Mouse (Mus musculus): ENCODE results near the gene Dpp9. TPM values are rescaled to one million over a fixed set of nuclear protein-coding genes. Genes with fewer than 3 reads are reported as not detected.
A peak's percentile ranks its signal among the peaks of the same experiment; 100 is the strongest.

The Dpp9 gene
- 54.7 and 56.3 TPM in 2 replicates for polyA plus RNA-seq (2012; rRNA removed)

DNA sequence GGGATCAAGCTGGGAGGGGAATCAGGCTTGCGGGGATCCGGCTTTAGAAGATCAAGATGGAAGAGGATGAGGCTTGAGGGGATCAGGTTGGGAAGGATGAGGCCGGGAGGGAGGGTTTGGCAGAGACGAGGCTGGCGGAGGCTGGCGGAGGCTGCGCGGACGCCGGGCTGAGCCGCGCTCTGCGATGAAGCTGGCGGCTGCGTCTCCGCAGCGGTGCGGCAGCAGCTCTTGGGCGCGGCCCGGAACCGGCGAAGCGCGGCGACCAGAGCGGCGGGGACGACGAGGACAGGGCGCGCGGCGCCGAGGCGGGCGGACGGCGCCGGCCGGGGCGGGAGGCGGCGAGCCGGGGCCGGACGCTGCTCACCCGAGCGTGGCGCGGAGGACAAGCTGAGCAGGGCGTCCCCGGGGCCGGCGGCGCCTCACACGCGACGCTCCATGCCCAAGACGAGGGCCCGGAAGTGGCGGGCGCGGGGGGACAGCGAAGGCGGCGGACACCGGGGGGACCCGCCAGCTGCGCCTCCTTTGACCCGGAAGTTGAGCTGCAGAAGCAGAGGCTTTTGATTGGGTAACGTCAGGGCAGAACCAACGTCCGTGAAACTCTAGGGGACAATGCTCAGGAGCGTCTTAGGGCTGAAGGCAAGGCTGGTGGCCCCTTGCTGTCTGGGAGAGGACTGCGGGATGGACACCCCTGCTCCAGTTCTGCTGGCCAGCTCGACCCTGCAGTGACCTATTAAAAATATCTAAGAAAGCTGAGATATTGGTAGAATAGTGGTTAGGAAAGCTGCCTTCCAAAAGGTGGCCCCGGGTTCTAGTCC is at the start of gene Dpp9:
Gene Dpp9, minus strand, starts transcription at position 529 of the 815 bp plus-strand sequence.
- Histone ChIP-seq H3K27me3 (ENCODE audit: control insufficient read depth, insufficient read depth, low read length) (no peaks in the 10 kb centered on the region), H3K27ac (ENCODE audit: insufficient read depth, low read length) (peak within 1 kb of the TSS; percentile 74), H3K4me3 (replicated peaks; ENCODE audit: insufficient read depth, low read depth, low read length) (peak within 1 kb of the TSS; percentile 61), H3K4me1 (ENCODE audit: control insufficient read depth, insufficient read depth, low read length) (peaks cover 14% of the 10 kb centered on the region)
- DNase-seq, result peak; percentile 92 to 96
- WGBS, result under 1% methylated on average over 73 of the region's 78 CpGs
- TF ChIP-seq CTCF (IDR thresholded peaks at IDR 0.05; ENCODE audit: borderline replicate concordance, insufficient read depth, low read depth, low read length), result no peak; the same call in 1 of the 2 replicates
- TF ChIP-seq POLR2A (IDR thresholded peaks at IDR 0.05; ENCODE audit: borderline replicate concordance, insufficient read depth, low read length), result peak; percentile 86; the same call in 1 of the 2 replicates

DNA sequence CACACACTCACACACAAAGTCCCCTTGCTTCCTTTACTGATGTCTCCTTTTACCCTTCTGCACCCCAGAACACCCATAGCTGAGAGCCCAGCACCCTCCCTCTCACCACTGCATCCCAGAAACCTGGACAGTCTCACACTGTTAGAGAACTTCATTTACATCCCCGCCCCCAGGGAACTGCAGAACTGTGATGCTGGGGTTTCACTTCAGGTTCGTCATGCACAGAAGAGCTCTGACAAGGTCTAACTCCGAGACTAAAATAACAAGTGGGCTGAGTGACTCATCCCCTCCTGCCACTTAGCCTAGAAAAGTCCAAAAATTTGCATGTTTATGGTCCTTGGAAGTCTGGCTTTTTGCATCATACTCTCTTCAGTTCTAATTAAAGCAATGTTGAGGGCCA is 47.6 kb upstream of the Dpp9 start:
- Histone ChIP-seq H3K4me3 (replicated peaks; ENCODE audit: insufficient read depth, low read depth, low read length) (no peak overlapping the region), H3K4me1 (ENCODE audit: control insufficient read depth, insufficient read depth, low read length) (peaks cover 16% of the 10 kb centered on the region), H3K27me3 (ENCODE audit: control insufficient read depth, insufficient read depth, low read length) (no peaks in the 10 kb centered on the region), H3K27ac (ENCODE audit: insufficient read depth, low read length) (no peak overlapping the region)
- TF ChIP-seq POLR2A (IDR thresholded peaks at IDR 0.05; ENCODE audit: borderline replicate concordance, insufficient read depth, low read length) (no peak), CTCF (IDR thresholded peaks at IDR 0.05; ENCODE audit: borderline replicate concordance, insufficient read depth, low read depth, low read length) (no peak)
- WGBS, result 45% methylated on average over 3 of the region's 3 CpGs
- no peak for DNase-seq

GRCm38 (mm10) chr17:56265869-56266268 is 47.2 kb upstream of the Dpp9 start:
- peaks cover 19% of the 10 kb centered on the region for H3K4me1 ChIP-seq (ENCODE audit: control insufficient read depth, insufficient read depth, low read length)
- no peaks in the 10 kb centered on the region for H3K27me3 ChIP-seq (ENCODE audit: control insufficient read depth, insufficient read depth, low read length)
- 87% methylated on average over 3 of the region's 3 CpGs for WGBS
- no peak for DNase-seq
- no peak overlapping the region for H3K27ac ChIP-seq (ENCODE audit: insufficient read depth, low read length)
- TF ChIP-seq CTCF (IDR thresholded peaks at IDR 0.05; ENCODE audit: borderline replicate concordance, insufficient read depth, low read depth, low read length) (no peak), POLR2A (IDR thresholded peaks at IDR 0.05; ENCODE audit: borderline replicate concordance, insufficient read depth, low read length) (no peak)
- no peak overlapping the region for H3K4me3 ChIP-seq (replicated peaks; ENCODE audit: insufficient read depth, low read depth, low read length)

DNA sequence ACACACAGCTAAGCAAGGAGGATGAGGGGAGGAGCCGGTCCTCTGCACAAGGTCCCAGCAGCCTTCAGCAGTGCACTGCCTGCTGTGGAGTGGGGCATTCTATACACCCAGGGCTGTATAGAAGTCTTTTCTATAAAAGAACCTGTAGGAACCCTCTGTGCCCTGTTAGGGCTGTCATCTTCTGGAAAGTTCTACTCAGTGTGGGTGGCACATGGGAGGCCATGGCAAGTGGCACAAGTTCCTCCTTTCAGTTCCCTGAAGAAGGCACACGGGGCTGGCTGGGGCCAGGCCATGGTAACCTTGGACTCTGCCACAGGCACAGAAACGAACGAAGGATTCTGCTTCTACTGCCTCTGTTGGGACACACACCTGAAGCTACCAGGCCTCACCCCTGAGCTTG is 46.3 kb upstream of the Dpp9 start:
- Histone ChIP-seq H3K4me1 (ENCODE audit: control insufficient read depth, insufficient read depth, low read length) (peaks cover 22% of the 10 kb centered on the region), H3K4me3 (replicated peaks; ENCODE audit: insufficient read depth, low read depth, low read length) (no peak overlapping the region), H3K27ac (ENCODE audit: insufficient read depth, low read length) (no peak overlapping the region), H3K27me3 (ENCODE audit: control insufficient read depth, insufficient read depth, low read length) (no peaks in the 10 kb centered on the region)
- no peak for TF ChIP-seq CTCF (IDR thresholded peaks at IDR 0.05; ENCODE audit: borderline replicate concordance, insufficient read depth, low read depth, low read length)
- no peak for TF ChIP-seq POLR2A (IDR thresholded peaks at IDR 0.05; ENCODE audit: borderline replicate concordance, insufficient read depth, low read length)
- DNase-seq, result no peak
- WGBS, result 84% methylated on average over 4 of the region's 4 CpGs

GRCm38 (mm10) chr17:56264020-56264419 is 45.3 kb upstream of the Dpp9 start:
- Histone ChIP-seq H3K4me1 (ENCODE audit: control insufficient read depth, insufficient read depth, low read length) (peaks cover 26% of the 10 kb centered on the region), H3K27me3 (ENCODE audit: control insufficient read depth, insufficient read depth, low read length) (no peaks in the 10 kb centered on the region), H3K4me3 (replicated peaks; ENCODE audit: insufficient read depth, low read depth, low read length) (no peak overlapping the region), H3K27ac (ENCODE audit: insufficient read depth, low read length) (no peak overlapping the region)
- TF ChIP-seq CTCF (IDR thresholded peaks at IDR 0.05; ENCODE audit: borderline replicate concordance, insufficient read depth, low read depth, low read length), result peak; percentile 90
- no peak for TF ChIP-seq POLR2A (IDR thresholded peaks at IDR 0.05; ENCODE audit: borderline replicate concordance, insufficient read depth, low read length)
- 12% methylated on average over 8 of the region's 8 CpGs for WGBS
- peak; percentile 75 to 81 for DNase-seq

DNA sequence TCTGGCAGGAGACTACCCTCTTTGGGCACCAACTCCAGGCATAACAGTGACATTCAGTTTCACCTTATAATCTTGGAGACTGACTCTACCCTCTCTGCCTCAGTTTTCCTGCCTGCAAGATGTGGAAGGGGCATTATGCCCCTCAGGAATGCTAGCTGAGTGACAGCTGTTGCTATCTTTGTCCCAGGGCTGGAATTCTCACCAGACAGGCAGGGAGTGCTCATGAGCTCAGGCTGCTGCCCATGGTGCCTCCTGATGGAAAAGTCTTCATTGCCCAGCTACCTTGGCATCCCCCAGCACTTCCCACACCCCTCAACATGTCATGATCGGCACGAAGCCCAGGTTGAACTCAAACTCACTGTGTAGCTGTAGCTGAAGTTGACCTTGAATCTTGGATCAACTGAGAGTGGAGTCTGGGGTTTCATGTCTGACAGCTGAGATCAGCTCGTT is 44.0 kb upstream of the Dpp9 start:
- TF ChIP-seq POLR2A (IDR thresholded peaks at IDR 0.05; ENCODE audit: borderline replicate concordance, insufficient read depth, low read length) (no peak), CTCF (IDR thresholded peaks at IDR 0.05; ENCODE audit: borderline replicate concordance, insufficient read depth, low read depth, low read length) (no peak)
- 22% methylated on average over 3 of the region's 3 CpGs for WGBS
- H3K4me1 ChIP-seq (ENCODE audit: control insufficient read depth, insufficient read depth, low read length), result peaks cover 32% of the 10 kb centered on the region

DNA sequence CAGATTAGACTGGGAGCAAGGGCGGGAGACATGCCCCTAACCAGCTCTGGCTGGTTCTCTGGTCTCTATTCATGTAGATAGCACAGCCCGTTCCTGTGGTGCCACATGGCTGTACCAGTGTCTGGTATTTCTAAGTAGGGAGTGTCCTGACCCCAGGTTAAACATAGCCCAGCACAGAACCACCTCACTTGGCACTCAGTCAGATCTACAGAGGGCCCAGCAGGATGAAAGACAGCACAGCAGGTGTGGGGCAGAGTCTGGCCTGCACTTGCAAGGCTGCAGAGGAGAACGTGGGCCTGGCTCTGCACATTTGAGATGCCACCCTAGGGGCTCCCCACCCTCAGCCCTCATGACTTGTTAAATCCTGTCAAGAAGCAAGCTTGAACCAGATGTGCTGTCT is 42.5 kb upstream of the Dpp9 start:
- 25% methylated on average over 3 of the region's 3 CpGs for WGBS
- no peak overlapping the region for H3K27ac ChIP-seq (ENCODE audit: insufficient read depth, low read length)
- H3K4me3 ChIP-seq (replicated peaks; ENCODE audit: insufficient read depth, low read depth, low read length), result peak overlapping the region; percentile 8
- DNase-seq, result no peak
- TF ChIP-seq POLR2A (IDR thresholded peaks at IDR 0.05; ENCODE audit: borderline replicate concordance, insufficient read depth, low read length), result no peak
- no peak for TF ChIP-seq CTCF (IDR thresholded peaks at IDR 0.05; ENCODE audit: borderline replicate concordance, insufficient read depth, low read depth, low read length)
- H3K4me1 ChIP-seq (ENCODE audit: control insufficient read depth, insufficient read depth, low read length), result peaks cover 32% of the 10 kb centered on the region
- no peaks in the 10 kb centered on the region for H3K27me3 ChIP-seq (ENCODE audit: control insufficient read depth, insufficient read depth, low read length)

More for the DNA sequence above, 44.0 kb upstream of the Dpp9 start:
- no peaks in the 10 kb centered on the region for H3K27me3 ChIP-seq (ENCODE audit: control insufficient read depth, insufficient read depth, low read length)
- no peak overlapping the region for H3K4me3 ChIP-seq (replicated peaks; ENCODE audit: insufficient read depth, low read depth, low read length)
- DNase-seq, result no peak
- H3K27ac ChIP-seq (ENCODE audit: insufficient read depth, low read length), result no peak overlapping the region
